Mouse (Mus musculus): ENCODE results near the gene Nup133. TPM values are rescaled to one million over a fixed set of nuclear protein-coding genes. Genes with fewer than 3 reads are reported as not detected.

Nup133 gene
- total and polyA plus RNA-seq, 3 experiments: 49.6 to 58.1 (median 58.0) TPM

- DNase-seq (ENCODE audit: low read depth, low spot score): no peak
- H3K36me3 ChIP-seq (ENCODE audit: control insufficient read depth in 1 of 2, insufficient read depth in 2 of 2, low read length in 2 of 2): peaks cover 2 to 8% of the 10 kb centered on the region in 2 experiments
- TF ChIP-seq POLR2AphosphoS2 (IDR thresholded peaks at IDR 0.05; ENCODE audit: low read length) (no peak), POLR2A (IDR thresholded peaks at IDR 0.05; ENCODE audit: control insufficient read depth in 1 of 2, insufficient read depth in 1 of 2, low read depth in 1 of 2, low read length in 2 of 2, poor library complexity in 1 of 2) (no peak)
Measured at GRCm38 (mm10) chr8:123898576-123898975, 50.5 kb downstream of the Nup133 start.

GRCm38 (mm10) chr8:123896774-123897173 lies 52.3 kb downstream of the Nup133 start:
- no peaks in the 10 kb centered on the region for H3K27me3 ChIP-seq (ENCODE audit: control insufficient read depth in 1 of 2, insufficient read depth in 2 of 2, low read length in 2 of 2)
- no peak overlapping the region for H3K9ac ChIP-seq (ENCODE audit: control insufficient read depth, low read depth, low read length, poor library complexity, severe bottlenecking)
- no peak overlapping the region for H3K27ac ChIP-seq (ENCODE audit: control insufficient read depth, low read depth, low read length)
- no peak overlapping the region for H3K4me3 ChIP-seq (ENCODE audit: control insufficient read depth in 1 of 2, insufficient read depth in 1 of 2, low read depth in 2 of 2, low read length in 2 of 2)
- no peaks in the 10 kb centered on the region for H3K9me3 ChIP-seq (replicated peaks; ENCODE audit: insufficient read depth, low read length)
- TF ChIP-seq SMC3 (IDR thresholded peaks at IDR 0.05; ENCODE audit: low read depth, low read length): no peak
- no peak for TF ChIP-seq CHD1 (IDR thresholded peaks at IDR 0.05; ENCODE audit: low read depth, low read length)
- no peak for TF ChIP-seq MYB (IDR thresholded peaks at IDR 0.05; ENCODE audit: low read depth, low read length)
- no peak for TF ChIP-seq NRF1 (IDR thresholded peaks at IDR 0.05; ENCODE audit: insufficient read depth, low read depth, low read length, poor library complexity, severe bottlenecking)
- no peak for TF ChIP-seq RCOR1 (IDR thresholded peaks at IDR 0.05; ENCODE audit: low read depth, low read length)
- no peak for TF ChIP-seq MAFK (IDR thresholded peaks at IDR 0.05; ENCODE audit: borderline replicate concordance, low read depth, low read length)
- no peak for TF ChIP-seq ZNF384 (IDR thresholded peaks at IDR 0.05; ENCODE audit: low read depth, low read length)
- no peak for TF ChIP-seq USF2 (IDR thresholded peaks at IDR 0.05; ENCODE audit: borderline replicate concordance in 1 of 2, insufficient read depth in 1 of 2, low read depth in 1 of 2, low read length in 2 of 2)
- no peak for TF ChIP-seq MXI1 (IDR thresholded peaks at IDR 0.05; ENCODE audit: low read depth, low read length)
- TF ChIP-seq TAL1 (IDR thresholded peaks at IDR 0.05; ENCODE audit: low read length): no peak
- TF ChIP-seq EP300 (IDR thresholded peaks at IDR 0.05; ENCODE audit: low read depth in 1 of 2, low read length in 2 of 2): no peak
- TF ChIP-seq POLR2A (IDR thresholded peaks at IDR 0.05; ENCODE audit: control insufficient read depth in 1 of 2, insufficient read depth in 1 of 2, low read depth in 1 of 2, low read length in 2 of 2, poor library complexity in 1 of 2): no peak
- TF ChIP-seq POLR2AphosphoS5 (IDR thresholded peaks at IDR 0.05; ENCODE audit: borderline replicate concordance, low read depth, low read length): no peak
- TF ChIP-seq POLR2AphosphoS2 (IDR thresholded peaks at IDR 0.05; ENCODE audit: low read length): no peak
- TF ChIP-seq CTCF (IDR thresholded peaks at IDR 0.05 in 2 of 3, conservative IDR thresholded peaks at IDR 0.05 in 1 of 3; ENCODE audit: control insufficient read depth in 1 of 3, insufficient read depth in 1 of 3, low read depth in 2 of 3, low read length in 3 of 3, poor library complexity in 1 of 3, severe bottlenecking in 1 of 3): no peak
- TF ChIP-seq UBTF (IDR thresholded peaks at IDR 0.05; ENCODE audit: borderline replicate concordance, insufficient read depth, low read depth, low read length): no peak
- no peak for TF ChIP-seq RAD21 (IDR thresholded peaks at IDR 0.05; ENCODE audit: low read depth, low read length)
- no peak for TF ChIP-seq USF1 (IDR thresholded peaks at IDR 0.05; ENCODE audit: low read depth, low read length)
- no peak for TF ChIP-seq GABPA (IDR thresholded peaks at IDR 0.05; ENCODE audit: low read depth, low read length)
- DNase-seq (ENCODE audit: low read depth, low spot score): no peak
- H3K79me2 ChIP-seq (ENCODE audit: control insufficient read depth, insufficient read depth, low read length, poor library complexity): no peaks in the 10 kb centered on the region
- H3K36me3 ChIP-seq (ENCODE audit: control insufficient read depth in 1 of 2, insufficient read depth in 2 of 2, low read length in 2 of 2): no peaks in the 10 kb centered on the region; a peak in 2 of 4 replicates
- no peaks in the 10 kb centered on the region for H3K4me1 ChIP-seq (ENCODE audit: control insufficient read depth in 1 of 2, insufficient read depth in 2 of 2, low read length in 2 of 2)

More at GRCm38 (mm10) chr8:123898576-123898975, 50.5 kb downstream of the Nup133 start:
- Histone ChIP-seq H3K9me3 (replicated peaks; ENCODE audit: insufficient read depth, low read length) (no peaks in the 10 kb centered on the region), H3K27ac (ENCODE audit: control insufficient read depth, low read depth, low read length) (no peak overlapping the region), H3K4me3 (ENCODE audit: control insufficient read depth in 1 of 2, insufficient read depth in 1 of 2, low read depth in 2 of 2, low read length in 2 of 2) (no peak overlapping the region), H3K4me1 (ENCODE audit: control insufficient read depth in 1 of 2, insufficient read depth in 2 of 2, low read length in 2 of 2) (no peaks in the 10 kb centered on the region; a peak in 1 of 4 replicates), H3K79me2 (ENCODE audit: control insufficient read depth, insufficient read depth, low read length, poor library complexity) (no peaks in the 10 kb centered on the region), H3K27me3 (ENCODE audit: control insufficient read depth in 1 of 2, insufficient read depth in 2 of 2, low read length in 2 of 2) (no peaks in the 10 kb centered on the region), H3K9ac (ENCODE audit: control insufficient read depth, low read depth, low read length, poor library complexity, severe bottlenecking) (no peak overlapping the region)
